In genomic region chr8:72318801-72319322, GRCm38 (mm10) we compare ENCODE assay signal across 7 mouse cellular contexts. TPM values are rescaled to one million over a fixed set of nuclear protein-coding genes. Genes with fewer than 3 reads are reported as not detected.
A peak's percentile ranks its signal among the peaks of the same experiment; 100 is the strongest.
DNase-seq lines count a peak whose midpoint lies in the region; ATAC-seq lines count a peak whose summit lies in the region.

Gene Klf2, plus strand, starts transcription at chr8:72319033.

- 0% methylated on average over 46 of the region's 46 CpGs for WGBS in embryonic facial prominence, embryonic 13.5 days
- WGBS in limb, embryonic 10.5 days = under 1% methylated on average over 46 of the region's 46 CpGs
- under 1% methylated on average over 46 of the region's 46 CpGs for WGBS in midbrain, embryonic 12.5 days

- DNase-seq in adrenal gland, postnatal 4 days (ENCODE audit: low spot score in 2 of 2) = peak; percentile 94 to 95
- peak; percentile 99 to 100 for DNase-seq in heart, adult 18-20 months
- DNase-seq in kidney, adult 18-20 months = peak; percentile 96
- DNase-seq in limb, embryonic 10.5 days (ENCODE audit: low spot score) = peak; percentile 97
- DNase-seq in skeletal muscle tissue, adult 2 months (ENCODE audit: low read depth, low spot score) = peak; percentile 99

- H3K9ac ChIP-seq in embryonic facial prominence, embryonic 13.5 days = peak within 1 kb of the TSS; percentile 72
- peak within 1 kb of the TSS; percentile 46 for H3K9ac ChIP-seq in midbrain, embryonic 12.5 days (replicated peaks)

- H3K27me3 ChIP-seq in embryonic facial prominence, embryonic 13.5 days = peaks cover 57% of the 10 kb centered on the region
- peaks cover 65% of the 10 kb centered on the region for H3K27me3 ChIP-seq in limb, embryonic 10.5 days (ENCODE audit: low read depth, poor library complexity, severe bottlenecking)
- peaks cover 60% of the 10 kb centered on the region for H3K27me3 ChIP-seq in midbrain, embryonic 12.5 days

- H3K9me3 ChIP-seq in embryonic facial prominence, embryonic 13.5 days = no peaks in the 10 kb centered on the region
- no peaks in the 10 kb centered on the region for H3K9me3 ChIP-seq in limb, embryonic 10.5 days (replicated peaks)
- H3K9me3 ChIP-seq in midbrain, embryonic 12.5 days = no peaks in the 10 kb centered on the region

- no peak within 1 kb of the TSS for H3K27ac ChIP-seq in embryonic facial prominence, embryonic 13.5 days
- H3K27ac ChIP-seq in limb, embryonic 10.5 days = peak within 1 kb of the TSS; percentile 76
- no peak within 1 kb of the TSS for H3K27ac ChIP-seq in midbrain, embryonic 12.5 days (replicated peaks)

- H3K4me3 ChIP-seq in embryonic facial prominence, embryonic 13.5 days = peak within 1 kb of the TSS; percentile 59
- H3K4me3 ChIP-seq in limb, embryonic 10.5 days = peak within 1 kb of the TSS; percentile 59
- H3K4me3 ChIP-seq in midbrain, embryonic 12.5 days = peak within 1 kb of the TSS; percentile 52

- peak within 1 kb of the TSS; percentile 95 for H3K4me2 ChIP-seq in embryonic facial prominence, embryonic 13.5 days
- H3K4me2 ChIP-seq in midbrain, embryonic 12.5 days (replicated peaks) = peak within 1 kb of the TSS; percentile 76

- H3K36me3 ChIP-seq in embryonic facial prominence, embryonic 13.5 days = no peaks in the 10 kb centered on the region
- no peaks in the 10 kb centered on the region for H3K36me3 ChIP-seq in limb, embryonic 10.5 days
- H3K36me3 ChIP-seq in midbrain, embryonic 12.5 days = no peaks in the 10 kb centered on the region

- H3K4me1 ChIP-seq in embryonic facial prominence, embryonic 13.5 days = peaks cover 16% of the 10 kb centered on the region
- H3K4me1 ChIP-seq in limb, embryonic 10.5 days = peaks cover 20% of the 10 kb centered on the region
- peaks cover 18% of the 10 kb centered on the region for H3K4me1 ChIP-seq in midbrain, embryonic 12.5 days

- ATAC-seq in embryonic facial prominence, embryonic 13.5 days (ENCODE audit: insufficient number of reproducible peaks, insufficient read depth, low FRiP score, low TSS enrichment, low read depth) = peak; percentile 95
- peak; percentile 93 for ATAC-seq in midbrain, embryonic 12.5 days (ENCODE audit: low FRiP score, low read depth)

RNA-seq across cellular contexts. Expression of gene Klf2, which starts in this region (rescaled TPM):
- total RNA-seq in adrenal gland, postnatal 4 days (2021) = 10 to 100 TPM; 40.6 to 41.4 TPM
- 5.6 and 5.8 TPM in 2 replicates for polyA plus RNA-seq in embryonic facial prominence, embryonic 13.5 days (2015; fragmentation: Nextera tagmentation; extraction: Ambion mirVana)
- total RNA-seq in heart, adult 18-20 months (2021) = 10 to 100 TPM; 74.3 to 76.9 TPM
- 3.1 and 3.6 TPM in 2 replicates for polyA plus RNA-seq in limb, embryonic 10.5 days (2016; fragmentation: Nextera tagmentation; extraction: Ambion mirVana)
- 8.8 and 9.2 TPM in 2 replicates for polyA plus RNA-seq in midbrain, embryonic 12.5 days (2016; fragmentation: Nextera tagmentation; extraction: Ambion mirVana)
